Mouse (Mus musculus) neural tube, embryonic 14.5 days (tissue): ENCODE measurements at regions not wholly inside any gene's neighbourhood (a gene's known extent, or its start where the extent isn't known, plus 50 kb on each side); places are given as distances from the start of the nearest gene placed in this dataset.

ENCODE experiments used
- ATAC-seq: fragments of 200-750 bp; cut with Nextera tagmentation; 2 replicates; pipeline ENCODE4 v1.8.0; 2017; ENCODE audit warnings: low read depth, mild to moderate bottlenecking, moderate TSS enrichment, moderate library complexity
- H3K27ac ChIP-seq: fragments of 300-500 bp; sonication (generic); 2 replicates; pipeline ENCODE4 v1.5.1; 2014; ENCODE audit warnings: low read depth, mild to moderate bottlenecking, control low read depth, low read length, moderate library complexity, mixed read lengths
- H3K27me3 ChIP-seq: fragments of 300-500 bp; sonication (generic); 2 replicates; pipeline ENCODE4 v1.6.1; 2014; ENCODE audit warnings: low read length; ENCODE audit not compliant: control insufficient read depth, insufficient read depth
- H3K36me3 ChIP-seq: fragments of 300-500 bp; sonication (generic); 2 replicates; pipeline ENCODE4 v1.6.1; 2014; ENCODE audit warnings: low read length, mixed read lengths; ENCODE audit not compliant: control insufficient read depth, insufficient read depth
- H3K4me1 ChIP-seq: fragments of 300-500 bp; sonication (generic); 2 replicates; pipeline ENCODE4 v1.6.1; 2014; ENCODE audit warnings: low read length; ENCODE audit not compliant: control insufficient read depth, insufficient read depth
- H3K4me2 ChIP-seq: fragments of 300-500 bp; sonication (generic); 2 replicates; pipeline ENCODE4 v1.6.1; 2014; ENCODE audit warnings: mild to moderate bottlenecking, low read depth, low read length, control low read depth
- H3K4me3 ChIP-seq: fragments of 300-500 bp; sonication (generic); 2 replicates; pipeline ENCODE4 v1.5.1; 2014; ENCODE audit warnings: low read depth, low read length, control low read depth, mixed read lengths
- H3K9ac ChIP-seq: fragments of 300-500 bp; sonication (generic); replicated peaks from 2 replicates; pipeline ENCODE4 v1.6.1; 2014; ENCODE audit warnings: low read depth, mild to moderate bottlenecking, control low read depth, low read length, mixed read lengths
- H3K9me3 ChIP-seq: fragments of 300-500 bp; sonication (generic); 2 replicates; pipeline ENCODE4 v1.6.1; 2016; ENCODE audit warnings: low read length; ENCODE audit not compliant: control insufficient read depth
- WGBS: fragments of 180-500 bp; shearing (Covaris S2); extraction: QIAGEN DNeasy Blood & Tissue Kit; methylation state at CpG from one replicate; pipeline ENCODE4 v1.1.7; 2014; 5-methylcytosine and 5-hydroxymethylcytosine counted together

- no peaks in the 10 kb centered on the region for H3K9me3 ChIP-seq
- WGBS = 82% methylated on average over 1 of the region's 1 CpGs
- no peaks in the 10 kb centered on the region for H3K36me3 ChIP-seq
- no peaks in the 10 kb centered on the region for H3K4me1 ChIP-seq
- no peak for ATAC-seq
- no peak overlapping the region for H3K27ac ChIP-seq
- H3K4me3 ChIP-seq = no peak overlapping the region
- no peaks in the 10 kb centered on the region for H3K27me3 ChIP-seq
- H3K4me2 ChIP-seq = no peak overlapping the region
- H3K9ac ChIP-seq = no peak overlapping the region
Measured at GRCm38 (mm10) chr11:64703776-64704175, 267.3 kb upstream of the F930015N05Rik start.

GRCm38 (mm10) chr11:64711801-64712200 lies 267.0 kb upstream of the Elac2 start:
- Histone ChIP-seq H3K36me3 (no peaks in the 10 kb centered on the region), H3K9me3 (no peaks in the 10 kb centered on the region; the same call in 1 of the 2 replicates), H3K27me3 (no peaks in the 10 kb centered on the region), H3K27ac (no peak overlapping the region), H3K9ac (no peak overlapping the region), H3K4me2 (no peak overlapping the region), H3K4me3 (no peak overlapping the region), H3K4me1 (no peaks in the 10 kb centered on the region)
- WGBS = 83% methylated on average over 2 of the region's 2 CpGs
- ATAC-seq = no peak

GRCm38 (mm10) chr11:64715182-64715581 lies 263.7 kb upstream of the Elac2 start:
- WGBS = 22% methylated on average over 1 of the region's 1 CpGs
- no peaks in the 10 kb centered on the region for H3K4me1 ChIP-seq
- H3K36me3 ChIP-seq = no peaks in the 10 kb centered on the region
- no peak overlapping the region for H3K27ac ChIP-seq
- H3K9me3 ChIP-seq = no peaks in the 10 kb centered on the region
- H3K27me3 ChIP-seq = no peaks in the 10 kb centered on the region
- H3K4me3 ChIP-seq = no peak overlapping the region
- no peak overlapping the region for H3K4me2 ChIP-seq
- no peak overlapping the region for H3K9ac ChIP-seq
- ATAC-seq = no peak

- H3K9me3 ChIP-seq = no peaks in the 10 kb centered on the region
- ATAC-seq = no peak
- WGBS = 26% methylated on average over 5 of the region's 5 CpGs
- no peak overlapping the region for H3K4me2 ChIP-seq
- H3K27me3 ChIP-seq = no peaks in the 10 kb centered on the region
- no peaks in the 10 kb centered on the region for H3K36me3 ChIP-seq
- no peak overlapping the region for H3K4me3 ChIP-seq
- 0 out of 2 replicates have a peak, but pooled peaks cover 3% of the 10 kb centered on the region for H3K4me1 ChIP-seq
- H3K9ac ChIP-seq = no peak overlapping the region
- H3K27ac ChIP-seq = no peak overlapping the region
Measured at GRCm38 (mm10) chr11:64718316-64719085, 260.3 kb upstream of the Elac2 start.

GRCm38 (mm10) chr11:64726249-64726648 lies 252.6 kb upstream of the Elac2 start:
- Histone ChIP-seq H3K36me3 (no peaks in the 10 kb centered on the region), H3K4me3 (no peak overlapping the region), H3K27ac (no peak overlapping the region), H3K9ac (no peak overlapping the region), H3K9me3 (no peaks in the 10 kb centered on the region), H3K27me3 (no peaks in the 10 kb centered on the region), H3K4me2 (no peak overlapping the region), H3K4me1 (0 out of 2 replicates have a peak, but pooled peaks cover 3% of the 10 kb centered on the region)
- ATAC-seq = no peak
- WGBS = 74% methylated on average over 5 of the region's 5 CpGs

- Histone ChIP-seq H3K36me3 (no peaks in the 10 kb centered on the region), H3K4me3 (no peak overlapping the region), H3K9ac (no peak overlapping the region), H3K9me3 (no peaks in the 10 kb centered on the region), H3K27me3 (no peaks in the 10 kb centered on the region), H3K4me2 (no peak overlapping the region), H3K4me1 (no peaks in the 10 kb centered on the region), H3K27ac (no peak overlapping the region)
- no peak for ATAC-seq
- WGBS = 53% methylated on average over 5 of the region's 5 CpGs
Measured at GRCm38 (mm10) chr11:64727841-64728421, 250.9 kb upstream of the Elac2 start.

- H3K4me3 ChIP-seq = no peak overlapping the region
- no peaks in the 10 kb centered on the region for H3K9me3 ChIP-seq
- H3K9ac ChIP-seq = no peak overlapping the region
- H3K27me3 ChIP-seq = no peaks in the 10 kb centered on the region
- H3K27ac ChIP-seq = no peak overlapping the region
- WGBS = 54% methylated on average over 7 of the region's 7 CpGs
- H3K4me1 ChIP-seq = no peaks in the 10 kb centered on the region
- H3K36me3 ChIP-seq = no peaks in the 10 kb centered on the region
- ATAC-seq = no peak
- H3K4me2 ChIP-seq = no peak overlapping the region
Measured at GRCm38 (mm10) chr11:64738948-64739347, 239.9 kb upstream of the Elac2 start.

- no peak for ATAC-seq
- Histone ChIP-seq H3K4me3 (no peak overlapping the region), H3K4me2 (no peak overlapping the region), H3K4me1 (no peaks in the 10 kb centered on the region), H3K9me3 (no peaks in the 10 kb centered on the region), H3K9ac (no peak overlapping the region), H3K36me3 (no peaks in the 10 kb centered on the region), H3K27ac (no peak overlapping the region), H3K27me3 (no peaks in the 10 kb centered on the region)
- WGBS = 63% methylated on average over 4 of the region's 4 CpGs
Measured at GRCm38 (mm10) chr11:64743753-64744152, 235.1 kb upstream of the Elac2 start.

GRCm38 (mm10) chr11:64746146-64746545 lies 232.7 kb upstream of the Elac2 start:
- Histone ChIP-seq H3K27ac (no peak overlapping the region), H3K27me3 (no peaks in the 10 kb centered on the region), H3K4me2 (no peak overlapping the region), H3K9ac (no peak overlapping the region), H3K4me3 (no peak overlapping the region), H3K36me3 (no peaks in the 10 kb centered on the region), H3K4me1 (no peaks in the 10 kb centered on the region), H3K9me3 (no peaks in the 10 kb centered on the region)
- no peak for ATAC-seq
- WGBS = 89% methylated on average over 6 of the region's 6 CpGs
